Mouse (Mus musculus): Measurements from ENCODE around the gene Atp8a2.

Atp8a2 gene

DNA sequence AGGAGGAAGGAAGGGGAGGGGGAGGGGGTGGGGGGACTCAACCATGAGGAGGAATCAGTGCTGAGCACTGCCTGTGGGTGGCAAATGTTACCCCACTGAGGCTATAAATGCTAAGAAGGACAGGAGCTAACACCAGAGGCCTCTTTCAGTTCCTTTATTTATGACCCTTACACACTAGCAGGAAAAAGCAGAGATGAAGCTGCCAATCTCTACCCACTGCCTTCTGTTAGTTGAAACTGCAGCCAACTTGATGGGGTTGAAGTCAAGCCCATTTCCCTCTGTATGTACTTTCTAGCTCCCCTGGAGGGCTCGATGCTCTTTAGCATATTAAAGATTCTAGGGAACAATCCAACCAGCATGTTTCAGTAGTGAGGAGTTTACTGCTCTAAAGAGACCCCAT, 303.0 kb downstream of the Atp8a2 start:
- peak; percentile 71 for DNase-seq

DNA sequence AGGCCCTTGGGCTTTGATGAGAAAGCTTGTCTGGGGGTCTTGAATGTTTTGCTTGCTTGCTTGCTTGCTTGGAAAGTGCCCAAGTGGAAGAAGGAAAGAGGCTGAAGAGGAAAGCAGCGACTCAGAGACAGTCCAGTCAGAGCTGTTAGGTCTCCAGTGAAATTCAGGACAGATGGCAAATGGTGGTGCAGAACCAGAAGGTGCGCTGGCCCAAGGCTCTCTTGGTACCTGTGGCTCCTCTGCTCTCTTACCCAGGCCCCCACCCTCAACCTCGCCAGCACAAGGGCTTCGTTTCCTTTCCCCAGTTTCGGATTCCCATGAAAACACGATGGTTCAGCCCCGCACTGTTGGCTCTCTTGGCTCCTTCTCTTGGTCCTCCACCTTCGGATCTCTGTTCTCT, 304.9 kb downstream of the Atp8a2 start:
- DNase-seq = peak; percentile 39

DNA sequence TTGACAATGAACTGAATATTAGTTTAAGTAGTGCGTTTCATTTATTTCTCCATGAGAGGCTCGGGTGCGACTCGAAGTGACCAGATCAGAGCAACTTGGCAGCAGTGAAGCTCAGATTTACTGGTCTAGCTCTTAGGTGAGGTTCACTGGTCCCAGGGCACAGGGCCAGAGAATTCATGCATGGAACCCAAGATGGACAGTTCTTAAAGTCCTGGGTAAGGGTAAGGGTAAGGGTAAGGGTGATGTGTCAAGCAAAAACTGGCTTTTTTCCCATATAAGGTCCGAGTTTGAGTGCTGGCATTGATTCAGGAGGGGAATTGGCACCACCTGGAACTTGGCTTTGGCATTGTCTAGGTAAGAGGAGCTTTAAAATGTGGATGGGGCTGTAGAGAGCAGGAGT, 305.5 kb downstream of the Atp8a2 start:
- DNase-seq = peak; percentile 44

DNA sequence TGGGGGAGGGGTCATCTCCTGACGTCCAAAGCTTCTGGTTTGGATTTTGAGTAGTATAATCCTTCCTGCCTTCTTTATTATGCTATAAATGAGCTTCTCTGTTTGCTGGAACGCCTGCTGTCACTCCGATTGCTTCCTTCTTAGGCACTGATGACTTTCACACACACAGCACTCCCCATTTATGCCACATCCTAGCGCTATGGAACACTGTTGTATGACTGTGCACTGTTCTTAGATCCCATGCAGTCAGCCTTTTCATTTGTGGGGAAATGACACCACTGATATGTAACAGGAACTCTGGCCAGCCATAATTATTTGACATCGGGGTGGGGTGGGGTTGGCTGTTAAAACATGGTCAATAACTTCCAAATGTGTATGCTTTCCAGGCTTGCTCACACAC, 306.2 kb downstream of the Atp8a2 start:
- DNase-seq = no peak

GRCm38 (mm10) chr14:59890107-59890506, 306.9 kb downstream of the Atp8a2 start:
- no peak for DNase-seq

DNA sequence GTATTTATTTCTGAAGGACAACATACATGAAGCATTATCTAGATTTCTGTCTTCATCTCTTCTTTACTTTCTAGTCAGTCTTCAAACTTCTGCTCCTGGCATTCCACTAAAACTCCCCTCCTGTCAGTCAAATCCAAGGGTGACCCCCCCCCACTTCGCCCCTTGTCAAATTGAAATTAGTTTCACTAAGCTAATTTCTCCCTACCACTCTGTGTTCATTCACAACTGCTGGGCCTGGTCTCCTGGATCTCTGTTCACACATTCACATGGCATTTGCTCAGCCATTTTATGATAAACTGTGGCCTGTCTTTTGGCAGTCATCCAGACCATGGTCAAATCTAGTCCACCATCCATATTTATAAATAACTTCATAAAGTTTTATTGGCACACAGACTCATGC, 308.5 kb downstream of the Atp8a2 start:
- DNase-seq = no peak

GRCm38 (mm10) chr14:59888046-59888445, 308.9 kb downstream of the Atp8a2 start:
- DNase-seq = no peak

GRCm38 (mm10) chr14:59887061-59887861, 309.7 kb downstream of the Atp8a2 start:
- DNase-seq = peak; percentile 73

DNA sequence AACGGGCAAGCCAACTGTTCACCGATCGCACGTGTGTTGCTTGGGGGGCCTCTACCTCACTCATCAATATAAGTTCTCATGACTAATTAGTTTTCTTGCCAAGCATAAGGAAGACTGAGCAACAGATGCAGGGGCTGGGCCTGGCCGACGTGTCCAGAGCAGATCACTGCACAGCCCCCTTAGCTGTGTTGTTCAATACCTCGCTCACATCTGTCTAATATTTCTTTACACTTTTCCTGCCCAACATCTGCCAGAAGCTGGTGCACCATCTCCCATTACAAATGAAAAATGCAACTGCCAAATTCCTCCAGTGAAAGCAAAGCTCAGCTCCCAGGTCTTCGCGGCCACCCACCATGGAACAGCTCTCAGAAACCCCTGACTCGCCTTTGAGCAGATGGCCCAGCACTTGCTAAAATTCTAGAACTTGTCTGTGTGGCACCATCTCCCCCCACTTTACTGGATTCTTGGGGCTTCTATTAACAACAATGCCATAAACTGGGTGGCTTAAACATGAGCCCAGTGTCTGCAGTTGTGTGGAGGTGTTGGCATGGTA, 313.4 kb downstream of the Atp8a2 start:
- no peak for DNase-seq

DNA sequence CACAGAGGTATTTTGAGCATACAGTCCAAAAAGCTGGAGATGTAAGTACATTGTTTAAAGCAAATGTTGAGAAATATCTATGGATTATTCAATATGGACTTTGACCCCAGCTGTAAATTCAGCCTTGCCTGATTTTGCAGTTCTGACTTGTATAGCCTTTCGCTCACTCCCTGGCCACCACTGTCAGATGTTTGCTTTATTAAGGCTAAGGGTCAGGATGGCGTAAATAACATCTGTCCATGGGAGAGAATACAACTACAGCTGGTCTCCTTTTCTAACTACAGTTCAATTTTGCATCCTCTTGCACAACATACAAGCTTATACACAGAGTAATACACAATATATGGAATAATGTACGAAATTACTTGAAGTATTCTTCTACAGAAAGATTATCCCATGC, 316.1 kb downstream of the Atp8a2 start:
- no peak for DNase-seq

DNA sequence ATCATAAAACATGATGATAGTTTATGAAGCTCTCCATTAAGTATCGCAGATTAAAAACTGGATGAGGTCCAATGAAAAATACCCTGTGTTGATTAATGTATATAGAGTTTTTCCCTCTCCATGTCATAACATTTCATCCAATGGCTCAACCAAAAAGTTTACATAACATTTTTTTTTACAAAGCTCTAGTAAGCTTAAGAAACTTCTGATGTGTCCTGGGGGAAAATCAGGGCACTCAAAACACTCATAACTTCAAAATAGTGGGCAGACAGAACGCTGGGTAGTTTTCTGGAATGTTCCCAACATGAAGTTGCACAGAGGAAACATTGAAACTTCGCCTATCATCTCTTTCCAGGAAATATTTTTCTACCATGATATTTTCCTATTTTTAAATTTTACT, 318.7 kb downstream of the Atp8a2 start:
- no peak for DNase-seq

GRCm38 (mm10) chr14:59876525-59876924, 320.5 kb downstream of the Atp8a2 start:
- no peak for DNase-seq

DNA sequence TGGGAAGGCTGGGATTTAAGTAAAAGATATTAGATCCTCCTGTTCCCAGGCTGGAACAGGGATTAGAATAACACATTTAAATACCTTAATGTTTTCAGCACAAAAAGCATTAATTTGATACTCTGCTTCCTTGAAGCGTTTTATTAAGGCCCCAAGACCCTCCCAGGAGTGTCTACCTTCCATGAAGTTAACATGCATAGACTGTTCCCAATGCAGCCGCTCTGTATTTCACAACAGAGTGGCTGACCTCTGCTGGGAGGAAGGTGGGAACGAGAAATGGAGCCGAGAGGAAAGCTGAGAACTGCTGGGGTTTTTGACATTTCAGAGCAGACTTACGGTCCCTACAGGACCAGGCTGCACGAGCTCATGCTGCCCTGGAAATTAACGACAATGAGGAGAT, 328.6 kb downstream of the Atp8a2 start:
- no peak for DNase-seq

DNA sequence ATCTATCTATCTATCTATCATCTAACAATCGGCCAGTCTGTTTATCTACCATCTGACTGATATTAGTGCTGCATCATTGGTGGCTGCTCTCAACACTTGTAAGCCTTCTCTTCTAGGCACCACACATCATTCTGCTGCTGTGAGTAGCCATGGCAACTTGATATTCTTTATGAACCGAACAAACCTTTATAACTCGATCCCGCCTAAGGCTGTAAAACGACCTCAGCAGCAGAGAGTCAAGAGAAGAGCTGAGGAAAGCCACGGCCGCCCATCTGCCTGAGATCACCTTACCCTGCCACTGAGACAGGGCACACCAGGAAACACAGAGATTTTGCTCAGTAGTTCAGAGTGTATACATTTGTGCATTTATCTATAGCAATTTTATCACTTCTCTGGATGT, 329.2 kb downstream of the Atp8a2 start:
- no peak for DNase-seq

DNA sequence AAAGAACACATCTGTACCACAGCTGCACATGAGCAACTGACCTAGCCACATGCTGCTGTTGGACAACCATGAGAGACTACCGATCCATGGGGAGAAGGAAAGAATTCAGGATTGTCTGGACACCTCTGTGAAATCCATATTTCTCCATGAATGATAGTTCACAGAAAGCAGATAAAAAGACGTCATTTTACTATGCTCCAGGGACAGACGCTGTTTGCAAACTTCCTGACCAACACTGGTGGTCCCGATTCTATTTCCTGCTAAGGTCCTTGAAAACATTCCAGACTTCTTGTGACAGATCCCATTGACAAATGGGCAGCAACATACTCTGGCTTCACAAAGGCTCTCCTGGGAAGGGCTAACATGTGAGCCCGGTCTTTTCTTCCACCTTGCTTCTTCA, 331.0 kb downstream of the Atp8a2 start:
- no peak for DNase-seq

GRCm38 (mm10) chr14:59862351-59862750, 334.6 kb downstream of the Atp8a2 start:
- DNase-seq = no peak

DNA sequence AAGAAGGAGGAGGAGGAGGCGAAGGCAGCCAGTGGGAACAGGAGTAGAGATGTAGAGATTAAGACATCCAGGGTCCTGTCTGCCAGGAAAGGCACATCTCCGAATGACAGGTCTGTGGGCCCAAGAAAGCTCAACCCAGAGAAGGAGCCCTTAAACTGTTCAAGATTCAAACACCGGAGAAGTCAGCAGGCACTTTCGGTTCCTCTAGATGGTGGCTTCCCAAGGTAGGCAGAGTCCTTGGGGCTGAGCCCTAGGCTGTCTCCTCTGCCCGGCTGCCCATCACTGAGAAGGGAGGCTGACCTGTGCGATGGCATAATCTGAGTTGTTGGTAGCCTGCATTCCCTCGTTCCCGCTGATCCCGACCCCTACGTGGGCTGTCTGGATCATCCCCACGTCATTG, 337.1 kb downstream of the Atp8a2 start:
- no peak for DNase-seq

- DNase-seq = no peak
These were observed 338.3 kb downstream of the Atp8a2 start for GRCm38 (mm10) chr14:59858501-59859225.

DNA sequence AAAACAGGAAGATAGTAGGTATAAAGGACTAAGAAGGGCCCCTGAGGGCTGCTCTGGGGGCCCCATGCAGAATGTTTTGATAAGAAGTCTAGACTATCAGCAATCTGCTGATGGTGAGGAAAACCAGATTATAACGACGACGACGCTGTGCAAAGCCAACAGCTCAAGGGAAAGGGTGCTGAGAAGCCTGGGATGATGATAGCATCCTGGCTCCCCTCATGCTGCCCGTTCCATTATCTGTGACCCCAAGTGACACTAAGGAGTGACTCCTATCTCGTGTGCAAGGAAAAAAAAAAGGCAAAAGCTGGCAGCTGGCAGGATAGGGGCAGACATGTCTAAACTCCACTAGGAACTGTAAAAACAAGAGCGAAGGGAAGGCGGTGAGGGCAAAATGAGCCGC, 343.8 kb downstream of the Atp8a2 start:
- no peak for DNase-seq

GRCm38 (mm10) chr14:59846609-59847375, 350.2 kb downstream of the Atp8a2 start:
- no peak for DNase-seq

DNA sequence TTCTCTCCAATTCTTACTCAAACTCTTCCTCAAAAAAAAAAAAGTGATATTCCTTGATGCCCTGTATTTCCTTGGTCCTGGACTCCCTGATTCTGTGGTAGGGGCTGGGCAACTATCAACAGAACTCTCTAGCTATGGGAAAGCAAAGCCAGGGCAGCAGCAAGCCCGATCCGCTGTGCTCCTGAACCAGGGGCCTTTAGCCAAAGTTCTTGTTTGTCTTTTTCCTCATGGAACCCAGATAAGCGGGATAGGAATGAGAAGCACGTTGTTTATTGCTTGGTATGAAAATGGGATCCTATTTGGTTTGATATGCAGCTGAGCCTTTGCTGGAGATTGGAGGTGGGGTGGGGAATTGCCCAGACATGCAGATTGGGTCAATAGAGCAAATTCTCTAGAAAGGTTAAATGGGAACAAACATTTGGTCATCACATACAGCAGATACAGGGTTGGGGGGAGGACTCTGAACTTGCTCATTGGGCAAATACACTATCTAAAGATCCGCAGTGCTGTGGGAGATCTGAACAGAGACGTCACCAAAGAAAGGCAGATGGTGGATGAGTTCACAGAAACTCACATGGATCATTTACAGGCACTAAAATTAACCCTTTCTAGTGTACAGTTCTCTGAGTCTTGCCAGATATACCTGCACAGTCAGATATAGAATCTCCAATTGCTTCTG, 353.6 kb downstream of the Atp8a2 start:
- no peak for DNase-seq

GRCm38 (mm10) chr14:59839951-59840720, 356.8 kb downstream of the Atp8a2 start:
- no peak for DNase-seq

Measured in cerebellum, adult 9-10 months (tissue).